Mouse (Mus musculus) forebrain, embryonic 15.5 days (tissue): ENCODE results near the gene Calr. TPM values are rescaled to one million over a fixed set of nuclear protein-coding genes. Genes with fewer than 3 reads are reported as not detected.

ENCODE experiments used
- ATAC-seq: fragments of 200-750 bp; cut with Nextera tagmentation; replicated peaks from 2 replicates; pipeline ENCODE4 v1.8.0; 2017; ENCODE audit warnings: mild to moderate bottlenecking, moderate TSS enrichment, moderate library complexity
- H3K27ac ChIP-seq: fragments of 300-500 bp; sonication (generic); replicated peaks from 2 replicates; pipeline ENCODE4 v1.5.1; 2015; ENCODE audit warnings: mild to moderate bottlenecking, inconsistent platforms
- H3K27me3 ChIP-seq: fragments of 300-500 bp; sonication (generic); 2 replicates; pipeline ENCODE4 v1.6.1; 2015; ENCODE audit warnings: inconsistent platforms
- H3K36me3 ChIP-seq: fragments of 300-500 bp; sonication (generic); 2 replicates; pipeline ENCODE4 v1.6.1; 2015; ENCODE audit warnings: mild to moderate bottlenecking, inconsistent platforms
- H3K4me1 ChIP-seq: fragments of 300-500 bp; sonication (generic); 2 replicates; pipeline ENCODE4 v1.6.1; 2015; ENCODE audit warnings: inconsistent platforms
- H3K4me2 ChIP-seq: fragments of 300-500 bp; sonication (generic); replicated peaks from 2 replicates; pipeline ENCODE4 v1.6.1; 2015; ENCODE audit warnings: mild to moderate bottlenecking, inconsistent platforms
- H3K4me3 ChIP-seq: fragments of 300-500 bp; sonication (generic); 2 replicates; pipeline ENCODE4 v1.5.1; 2015; ENCODE audit warnings: mild to moderate bottlenecking, inconsistent platforms
- H3K9ac ChIP-seq: fragments of 300-500 bp; sonication (generic); replicated peaks from 2 replicates; pipeline ENCODE4 v1.6.1; 2015; ENCODE audit warnings: mild to moderate bottlenecking, inconsistent platforms
- H3K9me3 ChIP-seq: fragments of 300-500 bp; sonication (generic); 2 replicates; pipeline ENCODE4 v1.6.1; 2016; ENCODE audit warnings: inconsistent platforms
- WGBS: fragments of 180-500 bp; shearing (Covaris S2); methylation state at CpG from one replicate; pipeline ENCODE4 v1.1.7; 2015; ENCODE audit warnings: mixed read lengths; 5-methylcytosine and 5-hydroxymethylcytosine counted together
- polyA plus RNA-seq: library from polyadenylated mRNA; unstranded; fragments of >200 nt; fragmentation: Nextera tagmentation; extraction: Ambion mirVana; gene quantifications from 2 replicates; pipeline ENCODE4 v1.2.1, GENCODE M21; 2015

The Calr gene
- polyA plus RNA-seq, 1 experiment from 2014 or later, result 559 TPM

DNA sequence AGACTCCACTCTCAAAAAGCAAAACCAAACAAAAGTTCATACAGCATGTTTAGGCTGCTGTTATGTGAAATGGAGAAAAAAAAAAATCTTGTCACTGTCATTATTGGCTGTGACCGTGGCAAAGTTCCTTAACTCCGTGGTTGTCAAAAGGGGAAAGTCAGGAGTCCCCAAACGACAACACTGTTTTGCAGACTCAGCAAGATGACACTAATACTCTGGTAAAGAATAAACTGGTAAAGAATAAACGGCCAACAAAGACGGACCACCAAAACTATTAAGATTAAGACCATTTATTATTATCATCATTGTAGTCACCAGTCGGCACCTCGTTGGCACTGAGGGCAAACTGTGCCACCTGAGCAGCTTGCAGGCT is 6.9 kb downstream of the Calr start:
- H3K36me3 ChIP-seq, result peaks cover 73% of the 10 kb centered on the region

GRCm38 (mm10) chr8:84839411-84839810 is 7.3 kb downstream of the Calr start:
- Histone ChIP-seq H3K9me3 (no peaks in the 10 kb centered on the region), H3K4me2 (peak overlapping the region; percentile 60), H3K27ac (no peak overlapping the region), H3K4me1 (peaks cover 53% of the 10 kb centered on the region), H3K36me3 (peaks cover 69% of the 10 kb centered on the region), H3K27me3 (no peaks in the 10 kb centered on the region), H3K4me3 (peak overlapping the region; percentile 59), H3K9ac (no peak overlapping the region)
- ATAC-seq, result no peak
- 99% methylated on average over 2 of the region's 2 CpGs for WGBS

More for the DNA sequence above, 6.9 kb downstream of the Calr start:
- peak overlapping the region; percentile 70 for H3K9ac ChIP-seq
- peak overlapping the region; percentile 59 for H3K4me3 ChIP-seq
- ATAC-seq, result no peak
- H3K27me3 ChIP-seq, result no peaks in the 10 kb centered on the region
- 2% methylated on average over 7 of the region's 7 CpGs for WGBS
- peak overlapping the region; percentile 60 for H3K4me2 ChIP-seq
- H3K9me3 ChIP-seq, result no peaks in the 10 kb centered on the region
- peaks cover 53% of the 10 kb centered on the region for H3K4me1 ChIP-seq
- H3K27ac ChIP-seq, result peak overlapping the region; percentile 88

DNA sequence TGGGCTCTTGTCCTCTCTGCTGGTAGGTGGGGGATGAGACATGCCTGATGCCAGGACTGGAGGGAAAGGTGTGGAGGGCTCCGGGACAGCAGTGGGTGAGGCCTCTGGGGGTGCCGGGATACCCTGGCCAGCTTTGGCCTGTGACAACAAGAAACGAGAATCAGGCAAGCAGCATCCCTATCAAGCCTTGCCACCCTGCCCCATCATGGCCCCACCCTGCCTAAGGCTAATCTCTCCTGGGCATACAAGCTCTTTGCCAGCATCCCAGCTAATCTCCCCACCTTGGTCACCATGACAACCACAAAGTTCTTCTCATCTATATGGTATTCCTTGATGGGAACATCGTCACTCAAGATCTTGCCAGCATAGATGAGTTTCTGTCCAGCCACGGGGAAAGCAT is 8.2 kb downstream of the Calr start:
- Histone ChIP-seq H3K4me3 (no peak overlapping the region), H3K27ac (no peak overlapping the region), H3K36me3 (peaks cover 67% of the 10 kb centered on the region), H3K4me2 (no peak overlapping the region), H3K9me3 (no peaks in the 10 kb centered on the region), H3K27me3 (no peaks in the 10 kb centered on the region), H3K9ac (no peak overlapping the region), H3K4me1 (peaks cover 54% of the 10 kb centered on the region)
- ATAC-seq, result no peak
- 89% methylated on average over 5 of the region's 5 CpGs for WGBS

DNA sequence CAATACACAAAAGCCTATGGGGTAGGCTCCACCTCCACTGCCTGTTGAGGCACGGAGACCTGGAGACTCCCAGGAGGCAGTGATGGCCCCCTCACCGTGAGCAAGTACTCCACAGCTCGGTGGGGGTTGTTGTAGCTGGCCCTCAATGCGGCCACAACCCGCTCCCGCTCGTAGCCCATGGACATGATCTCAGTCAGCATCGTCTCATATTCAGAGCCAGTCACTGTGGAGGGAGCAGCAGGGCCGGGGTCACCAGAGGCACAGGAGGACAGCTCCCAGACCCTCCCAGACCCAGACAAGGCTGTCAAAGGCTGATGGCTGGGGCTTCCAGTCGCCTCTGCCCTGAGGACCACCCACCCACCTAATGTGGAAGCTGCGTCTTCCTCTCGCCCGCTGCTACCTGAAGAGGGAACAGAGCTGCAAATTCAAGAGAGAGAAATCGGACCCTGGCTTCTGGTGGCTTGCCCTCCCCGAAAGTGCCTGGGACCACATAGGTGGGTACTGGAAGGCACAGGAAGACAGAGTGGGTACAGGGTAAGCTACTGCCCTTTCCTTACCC is 8.7 kb downstream of the Calr start:
- WGBS, result 88% methylated on average over 15 of the region's 15 CpGs
- Histone ChIP-seq H3K9me3 (no peaks in the 10 kb centered on the region), H3K4me2 (no peak overlapping the region), H3K9ac (no peak overlapping the region), H3K27ac (no peak overlapping the region), H3K4me3 (no peak overlapping the region), H3K27me3 (no peaks in the 10 kb centered on the region), H3K4me1 (peaks cover 54% of the 10 kb centered on the region), H3K36me3 (peaks cover 62% of the 10 kb centered on the region)
- ATAC-seq, result no peak

DNA sequence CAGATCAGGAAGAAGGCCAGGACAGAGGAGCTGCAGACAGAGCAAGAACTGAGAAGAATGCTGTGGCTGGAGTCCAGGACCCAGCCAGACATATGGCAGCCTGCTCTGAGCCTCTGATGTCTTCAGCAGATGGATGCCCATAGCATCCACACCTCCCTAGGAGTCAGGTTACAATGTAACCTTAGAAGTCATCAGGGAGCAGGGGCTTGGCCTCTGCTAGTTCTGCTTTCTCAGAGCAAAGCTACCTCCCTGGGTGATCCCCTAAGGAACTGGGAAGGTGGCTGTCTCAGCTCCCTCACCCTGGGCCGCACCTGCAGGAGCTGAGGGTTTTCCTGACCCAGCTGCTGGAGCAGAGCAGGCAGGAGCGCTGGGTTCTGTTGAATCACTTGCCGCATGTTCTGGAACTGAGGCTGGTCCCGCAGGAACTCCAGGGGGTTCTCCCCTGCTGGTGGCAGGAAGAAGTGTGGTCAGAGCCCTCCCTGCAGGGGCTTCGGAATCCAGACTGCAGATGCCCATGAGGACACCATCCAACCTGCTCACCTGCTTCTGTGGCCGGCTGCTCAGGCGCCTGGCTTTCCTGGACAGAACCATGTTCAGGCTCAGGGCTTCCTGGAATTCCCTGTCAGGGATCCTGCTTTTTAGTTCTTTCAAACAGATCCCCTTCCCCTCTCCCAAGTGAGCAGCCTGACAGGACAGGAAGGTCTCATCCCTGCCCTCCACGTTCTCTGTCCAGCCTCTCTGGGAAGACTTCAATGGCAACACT is 9.4 kb downstream of the Calr start:
- no peak for ATAC-seq
- 74% methylated on average over 8 of the region's 8 CpGs for whole genome bisulfite sequencing
- Histone ChIP-seq H3K27me3 (no peaks in the 10 kb centered on the region), H3K4me1 (peaks cover 53% of the 10 kb centered on the region), H3K9me3 (no peaks in the 10 kb centered on the region), H3K9ac (no peak overlapping the region), H3K36me3 (peaks cover 55% of the 10 kb centered on the region), H3K27ac (peak overlapping the region; percentile 94; the same call in 1 of the 2 replicates), H3K4me2 (no peak overlapping the region), H3K4me3 (no peak overlapping the region)

DNA sequence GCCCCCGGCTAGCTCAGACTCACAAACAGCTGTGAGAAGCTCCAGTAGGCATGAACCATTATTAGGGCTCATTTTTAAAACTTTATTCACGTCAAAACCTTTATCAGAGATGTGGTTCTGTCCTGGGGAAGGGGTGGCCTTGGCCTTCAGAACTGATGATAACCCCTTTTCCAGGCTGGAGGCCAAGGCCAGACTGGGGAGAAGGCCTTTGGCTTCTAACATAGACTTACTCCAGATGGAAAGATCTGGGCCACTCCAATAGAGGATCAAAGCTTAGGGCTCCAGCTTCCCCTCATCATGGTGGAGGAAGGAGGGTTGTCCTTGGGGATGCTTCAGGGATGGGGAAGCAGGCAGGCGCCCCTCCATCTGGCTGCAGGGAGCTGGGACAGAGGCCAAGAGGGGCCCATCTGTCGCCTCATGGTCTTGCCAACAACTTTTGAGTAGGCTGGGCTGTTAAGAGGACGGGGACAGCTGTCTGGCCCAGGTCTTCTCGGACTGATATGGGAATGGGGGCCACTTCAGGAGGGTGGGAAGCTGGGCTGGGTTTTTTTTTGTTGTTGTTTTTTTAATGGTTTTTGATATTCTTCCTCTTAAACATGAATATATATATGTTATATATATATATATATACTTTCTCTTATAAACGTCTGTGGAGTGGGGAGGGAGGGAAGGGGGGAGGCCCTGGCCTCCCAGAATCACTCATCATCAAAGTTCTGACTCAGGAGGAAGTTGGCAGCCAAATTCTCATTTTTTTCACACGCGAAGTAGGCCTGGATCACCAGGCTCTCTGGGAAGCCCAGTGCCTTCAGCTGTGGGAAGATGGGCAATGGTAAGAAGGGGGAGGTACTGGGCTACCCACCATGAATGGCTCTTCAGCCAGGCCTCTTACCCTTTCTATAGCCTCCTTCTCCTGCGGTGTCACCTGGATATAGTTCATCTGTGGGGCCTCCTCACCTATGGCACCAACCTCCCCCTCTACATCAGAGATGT is 11.6 kb downstream of the Calr start:
- Histone ChIP-seq H3K9ac (no peak overlapping the region), H3K4me1 (peaks cover 53% of the 10 kb centered on the region), H3K4me2 (no peak overlapping the region; the same call in 1 of the 2 replicates), H3K9me3 (no peaks in the 10 kb centered on the region), H3K4me3 (no peak overlapping the region), H3K27ac (peak overlapping the region; percentile 94), H3K27me3 (no peaks in the 10 kb centered on the region), H3K36me3 (peaks cover 41% of the 10 kb centered on the region)
- 42% methylated on average over 10 of the region's 10 CpGs for WGBS
- ATAC-seq, result peak; percentile 74

DNA sequence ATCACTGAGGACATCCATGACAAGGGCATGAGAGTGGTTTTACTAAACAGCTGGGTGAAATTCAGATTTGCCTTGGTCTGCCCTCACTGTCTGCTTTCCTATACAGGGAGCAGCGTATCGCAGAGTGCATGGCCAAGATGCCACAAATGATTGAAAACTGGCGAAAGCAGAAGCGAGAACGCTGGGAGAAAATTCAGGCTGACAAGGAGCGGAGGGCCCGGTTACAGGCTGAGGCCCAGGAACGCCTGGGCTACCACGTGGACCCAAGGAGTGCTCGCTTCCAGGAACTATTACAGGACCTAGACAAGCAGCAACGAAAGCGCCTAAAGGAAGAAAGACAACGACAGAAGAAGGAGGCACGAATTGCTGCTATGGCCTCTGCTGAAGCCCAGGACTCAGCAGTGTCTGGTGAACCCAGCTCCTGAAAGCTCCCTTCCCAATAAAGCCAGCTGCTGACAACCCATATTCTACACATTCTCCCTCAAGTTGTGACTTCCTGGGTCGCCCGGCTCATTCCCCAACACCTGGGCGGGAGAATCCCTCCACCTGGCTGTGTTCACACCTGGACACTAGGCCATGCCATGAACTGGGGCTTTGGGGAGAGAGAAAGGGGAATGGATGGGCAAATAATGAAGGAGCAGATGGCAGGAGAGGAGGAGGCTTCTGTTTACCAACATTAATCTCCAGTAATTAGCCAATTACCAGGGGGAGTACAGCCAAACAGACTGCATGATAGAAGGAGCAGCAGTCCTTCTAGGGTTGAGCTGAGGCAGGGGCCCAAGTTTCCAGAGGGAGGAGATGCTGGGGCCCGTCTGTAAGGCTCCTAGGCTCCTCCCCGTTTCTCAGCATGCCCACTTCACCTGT is 12.5 kb downstream of the Calr start:
- no peaks in the 10 kb centered on the region for H3K27me3 ChIP-seq
- 65% methylated on average over 19 of the region's 19 CpGs for WGBS
- H3K27ac ChIP-seq, result peak overlapping the region; percentile 94
- H3K4me1 ChIP-seq, result peaks cover 46% of the 10 kb centered on the region
- peak; percentile 62 for ATAC-seq
- H3K9ac ChIP-seq, result no peak overlapping the region
- H3K36me3 ChIP-seq, result peaks cover 41% of the 10 kb centered on the region
- no peaks in the 10 kb centered on the region for H3K9me3 ChIP-seq
- no peak overlapping the region for H3K4me2 ChIP-seq
- H3K4me3 ChIP-seq, result no peak overlapping the region

DNA sequence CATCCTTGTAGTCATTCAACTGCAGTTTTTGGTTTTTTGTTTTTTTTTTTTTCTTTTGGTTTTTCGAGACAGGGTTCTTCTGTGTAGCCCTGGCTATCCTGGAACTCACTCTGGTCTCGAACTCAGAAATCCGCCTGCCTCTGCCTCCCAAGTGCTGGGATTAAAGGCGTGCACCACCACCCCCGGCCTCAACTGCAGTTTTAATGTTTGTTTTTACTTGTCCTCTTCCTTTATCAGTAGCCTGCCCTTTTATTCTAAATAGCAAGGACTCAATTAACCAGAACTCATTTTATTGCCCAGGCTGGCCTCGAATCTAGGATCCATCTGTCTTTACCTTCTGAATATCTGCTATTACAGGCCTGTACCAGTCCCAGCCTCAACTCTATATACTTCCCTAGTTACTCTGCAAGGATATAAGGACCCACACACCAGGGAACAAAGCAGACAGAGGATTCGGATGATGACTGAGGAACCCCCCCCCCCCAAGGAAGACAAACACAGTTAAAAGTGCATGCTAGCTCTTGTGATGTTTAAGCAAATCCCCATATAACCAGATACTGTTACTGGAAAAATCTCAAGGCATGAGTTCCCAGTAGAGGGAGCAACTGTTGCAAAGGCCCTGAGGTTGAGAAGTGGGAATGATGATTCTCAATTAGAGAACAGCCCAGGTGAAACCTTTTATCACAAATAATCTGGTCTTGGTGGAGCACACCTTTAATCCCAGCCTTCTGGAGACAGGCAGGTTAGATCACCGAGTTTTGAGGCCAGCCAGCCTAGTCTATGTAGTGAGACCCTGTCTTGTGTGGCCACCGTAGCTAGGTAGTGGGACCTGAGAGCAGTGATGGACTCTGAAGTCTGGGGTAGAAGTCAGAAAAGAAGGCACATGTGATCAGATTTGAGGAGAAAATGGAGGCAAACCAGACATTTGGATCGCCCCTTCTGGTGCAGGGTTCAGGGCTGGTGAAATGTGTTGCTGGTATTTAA is 13.7 kb downstream of the Calr start:
- 65% methylated on average over 10 of the region's 10 CpGs for WGBS
- peak overlapping the region; percentile 66 for H3K4me3 ChIP-seq
- H3K4me2 ChIP-seq, result peak overlapping the region; percentile 57
- H3K27me3 ChIP-seq, result no peaks in the 10 kb centered on the region
- ATAC-seq, result no peak
- H3K36me3 ChIP-seq, result peaks cover 35% of the 10 kb centered on the region
- H3K9ac ChIP-seq, result peak overlapping the region; percentile 85
- peaks cover 44% of the 10 kb centered on the region for H3K4me1 ChIP-seq
- H3K9me3 ChIP-seq, result no peaks in the 10 kb centered on the region
- peak overlapping the region; percentile 94 for H3K27ac ChIP-seq

GRCm38 (mm10) chr8:84832034-84832717 is 14.6 kb downstream of the Calr start:
- H3K9me3 ChIP-seq, result no peaks in the 10 kb centered on the region
- peak overlapping the region; percentile 85 for H3K9ac ChIP-seq
- peaks cover 26% of the 10 kb centered on the region for H3K36me3 ChIP-seq
- H3K27ac ChIP-seq, result peak overlapping the region; percentile 94
- peaks cover 41% of the 10 kb centered on the region for H3K4me1 ChIP-seq
- 1% methylated on average over 59 of the region's 59 CpGs for WGBS
- H3K27me3 ChIP-seq, result no peaks in the 10 kb centered on the region
- peak; percentile 73 for ATAC-seq
- H3K4me3 ChIP-seq, result peak overlapping the region; percentile 66
- H3K4me2 ChIP-seq, result peak overlapping the region; percentile 57

- peaks cover 38% of the 10 kb centered on the region for H3K4me1 ChIP-seq
- peak within 1 kb of the TSS; percentile 57 for H3K4me2 ChIP-seq
- no peaks in the 10 kb centered on the region for H3K9me3 ChIP-seq
- H3K27ac ChIP-seq, result peak within 1 kb of the TSS; percentile 94
- peak within 1 kb of the TSS; percentile 85 for H3K9ac ChIP-seq
- no peaks in the 10 kb centered on the region for H3K27me3 ChIP-seq
- no peak for ATAC-seq
- peak within 1 kb of the TSS; percentile 66 for H3K4me3 ChIP-seq
- H3K36me3 ChIP-seq, result peaks cover 19% of the 10 kb centered on the region
- 88% methylated on average over 11 of the region's 11 CpGs for WGBS
Measured at GRCm38 (mm10) chr8:84831490-84831889, 15.2 kb downstream of the Calr start, which contains the start of gene Gadd45gip1. Gene Gadd45gip1, plus strand, starts transcription at chr8:84831522.
